Mouse (Mus musculus): ENCODE measurements around the gene Megf9.

Megf9 gene

GRCm38 (mm10) chr4:70534891-70535269, at the start of gene Megf9:
Gene Megf9, minus strand, starts transcription at chr4:70534995.
- DNase-seq (ENCODE audit: low read depth, low spot score) = peak; percentile 97

- peak; percentile 1 for DNase-seq (ENCODE audit: low read depth, low spot score)
Observed at GRCm38 (mm10) chr4:70579654-70580053, 44.9 kb upstream of the Megf9 start.

GRCm38 (mm10) chr4:70578301-70578700, 43.5 kb upstream of the Megf9 start:
- DNase-seq (ENCODE audit: low read depth, low spot score) = no peak

- DNase-seq (ENCODE audit: low read depth, low spot score) = peak; percentile 1
Observed at GRCm38 (mm10) chr4:70576096-70576495, 41.3 kb upstream of the Megf9 start.

- DNase-seq (ENCODE audit: low read depth, low spot score) = no peak
Observed at GRCm38 (mm10) chr4:70573926-70574325, 39.1 kb upstream of the Megf9 start.

GRCm38 (mm10) chr4:70553888-70554287, 19.1 kb upstream of the Megf9 start:
- no peak for DNase-seq (ENCODE audit: low read depth, low spot score)

GRCm38 (mm10) chr4:70553230-70553797, 18.5 kb upstream of the Megf9 start:
- DNase-seq (ENCODE audit: low read depth, low spot score) = no peak

GRCm38 (mm10) chr4:70552120-70552519, 17.3 kb upstream of the Megf9 start:
- DNase-seq (ENCODE audit: low read depth, low spot score) = no peak

GRCm38 (mm10) chr4:70547411-70548148, 12.8 kb upstream of the Megf9 start:
- no peak for DNase-seq (ENCODE audit: low read depth, low spot score)

GRCm38 (mm10) chr4:70545869-70546542, 11.2 kb upstream of the Megf9 start:
- DNase-seq (ENCODE audit: low read depth, low spot score) = no peak

- DNase-seq (ENCODE audit: low read depth, low spot score) = no peak
Observed at GRCm38 (mm10) chr4:70544390-70544789, 9.6 kb upstream of the Megf9 start.

GRCm38 (mm10) chr4:70542387-70542786, 7.6 kb upstream of the Megf9 start:
- DNase-seq (ENCODE audit: low read depth, low spot score) = no peak

- no peak for DNase-seq (ENCODE audit: low read depth, low spot score)
Observed at GRCm38 (mm10) chr4:70540743-70541142, 5.9 kb upstream of the Megf9 start.

- DNase-seq (ENCODE audit: low read depth, low spot score) = no peak
Observed at GRCm38 (mm10) chr4:70536661-70537580, 2.1 kb upstream of the Megf9 start.

GRCm38 (mm10) chr4:70535711-70536311, 1.0 kb upstream of the Megf9 start:
- peak; percentile 81 for DNase-seq (ENCODE audit: low read depth, low spot score)

- no peak for DNase-seq (ENCODE audit: low read depth, low spot score)
Observed at GRCm38 (mm10) chr4:70535289-70535688, 494 bp upstream of the Megf9 start.

- no peak for DNase-seq (ENCODE audit: low read depth, low spot score)
Observed at GRCm38 (mm10) chr4:70534078-70534890, 511 bp downstream of the Megf9 start.

- no peak for DNase-seq (ENCODE audit: low read depth, low spot score)
Observed at GRCm38 (mm10) chr4:70533056-70533805, 1.6 kb downstream of the Megf9 start.

GRCm38 (mm10) chr4:70531021-70531420, 3.8 kb downstream of the Megf9 start:
- no peak for DNase-seq (ENCODE audit: low read depth, low spot score)

GRCm38 (mm10) chr4:70528622-70529021, 6.2 kb downstream of the Megf9 start:
- DNase-seq (ENCODE audit: low read depth, low spot score) = no peak
